Mouse (Mus musculus): ENCODE measurements around the gene Sertad1. TPM values are rescaled to one million over a fixed set of nuclear protein-coding genes. Genes with fewer than 3 reads are reported as not detected.

Sertad1 gene
- polyA plus RNA-seq, 1 experiment from 2014 or later, result 34.8 TPM

DNA sequence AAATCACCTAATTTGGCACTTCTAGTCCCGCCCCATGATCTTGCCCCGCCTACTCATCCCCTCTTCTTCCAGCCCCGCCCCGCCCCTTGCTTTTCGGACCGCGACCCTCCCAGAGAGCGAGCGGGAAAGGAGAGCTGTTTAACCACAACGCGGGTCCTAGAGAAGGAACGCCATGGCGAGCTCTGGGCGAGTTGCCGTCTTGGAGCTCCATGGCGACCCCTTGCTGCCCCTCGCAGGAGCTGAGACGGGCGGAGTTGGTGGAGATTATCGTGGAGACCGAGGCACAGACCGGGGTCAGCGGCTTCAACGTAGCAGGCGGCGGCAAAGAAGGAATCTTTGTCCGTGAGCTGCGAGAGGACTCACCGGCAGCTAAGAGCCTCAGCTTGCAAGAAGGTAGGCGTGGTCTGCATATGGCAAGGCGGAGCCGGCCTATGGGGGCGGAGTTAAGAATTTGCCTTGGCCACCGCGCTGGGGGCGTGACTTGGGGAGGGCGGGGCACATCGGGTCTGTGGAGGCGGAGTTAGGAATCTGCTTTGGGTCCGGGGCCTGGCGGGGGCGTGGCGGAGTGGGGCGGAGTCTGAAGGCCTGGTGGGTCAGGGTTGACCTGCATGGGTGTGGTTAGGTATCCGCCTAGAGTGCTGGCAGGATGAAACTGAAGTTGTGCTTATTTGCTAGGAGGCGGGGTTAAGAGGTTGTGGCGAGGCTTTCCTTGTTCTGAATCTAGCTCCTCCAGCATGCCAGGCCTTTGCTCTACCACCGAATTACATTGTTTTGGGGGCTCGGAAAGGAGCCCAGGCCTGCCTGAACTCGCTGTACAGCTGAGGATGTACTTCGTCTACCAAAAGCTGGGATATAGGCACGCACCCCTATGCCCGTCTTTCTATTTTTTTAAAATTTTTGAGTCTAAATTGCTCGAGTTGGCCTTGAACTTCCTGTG is 21.3 kb downstream of the Sertad1 start:
- H3K27ac ChIP-seq (replicated peaks in 1 of 2; ENCODE audit: control insufficient read depth in 1 of 2, insufficient read depth in 1 of 2, low read depth in 2 of 2, low read length in 2 of 2), result peak overlapping the region; percentile 99
- peak; percentile 91 for ATAC-seq (ENCODE audit: insufficient number of reproducible peaks, insufficient read depth, low FRiP score, low read depth)
- WGBS, result under 1% methylated on average over 54 of the region's 54 CpGs
- no peaks in the 10 kb centered on the region for H3K27me3 ChIP-seq (ENCODE audit: control insufficient read depth, insufficient read depth, low read length)
- peak overlapping the region; percentile 85 for H3K9ac ChIP-seq (ENCODE audit: low read length)
- no peaks in the 10 kb centered on the region for H3K9me3 ChIP-seq (ENCODE audit: control insufficient read depth, low read length)
- peak overlapping the region; percentile 69 to 78 for H3K4me3 ChIP-seq (ENCODE audit: control insufficient read depth in 1 of 2, insufficient read depth in 1 of 2, low read depth in 1 of 2, low read length in 2 of 2)
- H3K36me3 ChIP-seq (ENCODE audit: control insufficient read depth, insufficient read depth, low read length), result no peaks in the 10 kb centered on the region
- peak overlapping the region; percentile 75 for H3K4me2 ChIP-seq (ENCODE audit: low read length)
- H3K4me1 ChIP-seq (ENCODE audit: control insufficient read depth in 2 of 2, insufficient read depth in 2 of 2, low read length in 2 of 2), result peaks cover 10 to 20% of the 10 kb centered on the region in 2 experiments

DNA sequence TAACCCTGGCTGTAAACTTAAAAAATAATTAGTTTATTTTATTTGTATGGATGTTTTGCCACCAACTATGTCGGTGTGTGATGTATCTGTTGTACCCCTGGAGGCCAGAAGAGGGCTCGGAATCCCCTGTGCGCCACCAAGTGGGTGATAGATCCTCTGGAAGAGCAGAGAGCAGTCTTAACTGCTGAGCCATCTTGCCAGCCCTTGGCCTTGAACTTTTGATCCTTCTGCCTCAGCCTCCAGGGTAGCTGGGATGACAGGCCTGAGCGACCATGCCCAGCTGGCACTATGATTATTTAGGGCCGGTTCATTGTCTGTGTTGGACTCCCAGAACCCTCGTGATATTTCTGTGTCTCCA is 21.9 kb downstream of the Sertad1 start:
- Histone ChIP-seq H3K4me3 (ENCODE audit: control insufficient read depth in 1 of 2, insufficient read depth in 1 of 2, low read depth in 1 of 2, low read length in 2 of 2) (peak overlapping the region; percentile 69 to 78; a peak in 3 of 4 replicates), H3K4me2 (ENCODE audit: low read length) (peak overlapping the region; percentile 75), H3K36me3 (ENCODE audit: control insufficient read depth, insufficient read depth, low read length) (no peaks in the 10 kb centered on the region), H3K27me3 (ENCODE audit: control insufficient read depth, insufficient read depth, low read length) (no peaks in the 10 kb centered on the region), H3K27ac (replicated peaks in 1 of 2; ENCODE audit: control insufficient read depth in 1 of 2, insufficient read depth in 1 of 2, low read depth in 2 of 2, low read length in 2 of 2) (peak overlapping the region; percentile 28 to 99; a peak in 3 of 4 replicates), H3K9ac (ENCODE audit: low read length) (peak overlapping the region; percentile 85), H3K4me1 (ENCODE audit: control insufficient read depth in 2 of 2, insufficient read depth in 2 of 2, low read length in 2 of 2) (peaks cover 10 to 20% of the 10 kb centered on the region in 2 experiments), H3K9me3 (ENCODE audit: control insufficient read depth, low read length) (no peaks in the 10 kb centered on the region)
- WGBS, result 18% methylated on average over 6 of the region's 6 CpGs
- ATAC-seq (ENCODE audit: insufficient number of reproducible peaks, insufficient read depth, low FRiP score, low read depth), result no peak

DNA sequence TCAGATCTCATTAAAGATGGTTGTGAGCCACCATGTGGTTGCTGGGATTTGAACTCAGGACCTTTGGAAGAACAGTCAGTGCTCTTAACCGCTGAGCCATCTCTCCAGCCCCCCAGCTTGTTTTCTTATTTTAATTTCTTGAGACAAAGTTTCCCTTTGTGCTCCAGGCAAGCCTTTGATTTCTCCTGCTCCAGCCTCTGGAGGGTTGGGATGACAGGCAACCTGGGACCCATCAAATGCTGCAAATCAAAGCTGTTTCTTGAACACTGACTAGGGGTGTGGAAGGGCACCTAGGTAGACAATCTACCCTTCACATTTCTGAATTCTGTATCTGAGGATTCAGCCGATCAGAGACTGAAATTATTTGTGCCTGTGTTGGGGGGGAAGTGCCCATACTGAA is 24.1 kb downstream of the Sertad1 start:
- H3K27me3 ChIP-seq (ENCODE audit: control insufficient read depth, insufficient read depth, low read length), result no peaks in the 10 kb centered on the region
- no peak overlapping the region for H3K27ac ChIP-seq (replicated peaks in 1 of 2; ENCODE audit: control insufficient read depth in 1 of 2, insufficient read depth in 1 of 2, low read depth in 2 of 2, low read length in 2 of 2)
- no peak overlapping the region for H3K4me3 ChIP-seq (ENCODE audit: control insufficient read depth in 1 of 2, insufficient read depth in 1 of 2, low read depth in 1 of 2, low read length in 2 of 2)
- no peak for ATAC-seq (ENCODE audit: insufficient number of reproducible peaks, insufficient read depth, low FRiP score, low read depth)
- no peak overlapping the region for H3K4me2 ChIP-seq (ENCODE audit: low read length)
- no peaks in the 10 kb centered on the region for H3K36me3 ChIP-seq (ENCODE audit: control insufficient read depth, insufficient read depth, low read length)
- 83% methylated on average over 2 of the region's 2 CpGs for WGBS
- H3K4me1 ChIP-seq (ENCODE audit: control insufficient read depth in 2 of 2, insufficient read depth in 2 of 2, low read length in 2 of 2), result peaks cover 10 to 20% of the 10 kb centered on the region in 2 experiments
- H3K9ac ChIP-seq (ENCODE audit: low read length), result no peak overlapping the region
- H3K9me3 ChIP-seq (ENCODE audit: control insufficient read depth, low read length), result no peaks in the 10 kb centered on the region

DNA sequence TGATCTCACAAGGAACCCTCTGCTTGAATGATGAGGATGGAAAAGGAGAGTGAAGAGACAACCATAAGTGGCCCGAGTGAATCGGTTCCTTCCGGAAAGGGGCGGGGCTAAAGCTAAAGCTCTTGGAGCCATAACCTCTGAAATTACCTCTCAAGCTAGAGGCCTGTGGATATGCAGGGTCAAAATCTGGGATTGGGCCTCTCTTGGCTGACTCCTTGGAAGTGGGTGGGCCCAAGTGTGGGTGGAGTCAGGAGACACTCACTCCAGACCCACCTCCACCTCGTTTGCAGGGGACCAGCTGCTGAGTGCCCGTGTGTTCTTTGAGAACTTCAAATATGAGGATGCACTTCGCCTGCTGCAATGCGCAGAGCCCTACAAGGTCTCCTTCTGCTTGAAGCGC is 28.3 kb downstream of the Sertad1 start:
- Histone ChIP-seq H3K4me3 (ENCODE audit: control insufficient read depth in 1 of 2, insufficient read depth in 1 of 2, low read depth in 1 of 2, low read length in 2 of 2) (no peak overlapping the region), H3K27me3 (ENCODE audit: control insufficient read depth, insufficient read depth, low read length) (no peaks in the 10 kb centered on the region), H3K36me3 (ENCODE audit: control insufficient read depth, insufficient read depth, low read length) (peaks cover 5% of the 10 kb centered on the region; the same call in 1 of the 2 replicates), H3K9ac (ENCODE audit: low read length) (no peak overlapping the region), H3K4me1 (ENCODE audit: control insufficient read depth in 2 of 2, insufficient read depth in 2 of 2, low read length in 2 of 2) (no peaks in the 10 kb centered on the region), H3K4me2 (ENCODE audit: low read length) (no peak overlapping the region), H3K27ac (replicated peaks in 1 of 2; ENCODE audit: control insufficient read depth in 1 of 2, insufficient read depth in 1 of 2, low read depth in 2 of 2, low read length in 2 of 2) (no peak overlapping the region), H3K9me3 (ENCODE audit: control insufficient read depth, low read length) (0 out of 2 replicates have a peak, but pooled peaks cover 4% of the 10 kb centered on the region)
- WGBS, result 67% methylated on average over 9 of the region's 9 CpGs
- ATAC-seq (ENCODE audit: insufficient number of reproducible peaks, insufficient read depth, low FRiP score, low read depth), result no peak

DNA sequence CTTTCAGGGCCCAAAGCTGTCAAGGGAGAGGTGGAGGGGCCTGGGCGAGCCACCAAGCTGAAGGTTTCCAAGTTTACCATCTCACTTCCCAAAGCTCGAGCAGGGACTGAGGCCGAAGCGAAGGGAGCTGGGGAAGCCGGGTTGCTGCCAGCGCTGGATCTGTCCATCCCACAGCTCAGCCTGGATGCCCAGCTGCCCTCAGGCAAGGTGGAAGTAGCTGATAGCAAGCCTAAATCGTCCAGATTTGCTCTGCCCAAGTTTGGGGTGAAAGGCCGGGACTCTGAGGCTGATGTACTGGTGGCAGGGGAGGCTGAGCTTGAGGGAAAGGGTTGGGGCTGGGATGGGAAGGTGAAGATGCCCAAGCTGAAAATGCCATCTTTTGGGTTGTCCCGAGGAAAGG is 31.6 kb downstream of the Sertad1 start:
- 87% methylated on average over 9 of the region's 9 CpGs for WGBS

DNA sequence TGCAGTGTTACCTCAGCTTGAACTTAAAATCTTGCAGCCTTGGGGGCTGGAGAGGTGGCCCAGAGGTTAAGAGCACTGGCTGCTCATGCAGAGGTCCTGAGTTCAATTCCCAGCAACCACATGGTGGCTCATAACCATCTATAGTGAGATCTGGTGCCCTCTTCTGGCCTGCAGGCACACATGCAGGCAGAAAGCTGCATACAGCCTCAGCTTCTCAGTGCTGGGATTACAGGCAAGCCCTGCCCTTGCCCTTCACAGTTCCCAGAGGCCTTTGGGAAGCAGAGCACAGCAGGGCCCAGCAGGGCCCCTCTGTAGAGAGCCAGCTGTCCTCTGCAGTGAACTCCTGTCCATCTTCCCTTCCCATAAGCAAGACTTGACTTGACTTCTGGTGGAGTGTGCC is 33.4 kb downstream of the Sertad1 start:
- Histone ChIP-seq H3K4me2 (ENCODE audit: low read length) (no peak overlapping the region), H3K27ac (replicated peaks in 1 of 2; ENCODE audit: control insufficient read depth in 1 of 2, insufficient read depth in 1 of 2, low read depth in 2 of 2, low read length in 2 of 2) (no peak overlapping the region), H3K9ac (ENCODE audit: low read length) (no peak overlapping the region), H3K9me3 (ENCODE audit: control insufficient read depth, low read length) (0 out of 2 replicates have a peak, but pooled peaks cover 4% of the 10 kb centered on the region), H3K4me1 (ENCODE audit: control insufficient read depth in 2 of 2, insufficient read depth in 2 of 2, low read length in 2 of 2) (no peaks in the 10 kb centered on the region), H3K4me3 (ENCODE audit: control insufficient read depth in 1 of 2, insufficient read depth in 1 of 2, low read depth in 1 of 2, low read length in 2 of 2) (no peak overlapping the region), H3K36me3 (ENCODE audit: control insufficient read depth, insufficient read depth, low read length) (peaks cover 5% of the 10 kb centered on the region; the same call in 1 of the 2 replicates), H3K27me3 (ENCODE audit: control insufficient read depth, insufficient read depth, low read length) (no peaks in the 10 kb centered on the region)
- ATAC-seq (ENCODE audit: insufficient number of reproducible peaks, insufficient read depth, low FRiP score, low read depth), result no peak

More for the DNA sequence above, 31.6 kb downstream of the Sertad1 start:
- Histone ChIP-seq H3K36me3 (ENCODE audit: control insufficient read depth, insufficient read depth, low read length) (peaks cover 5% of the 10 kb centered on the region; the same call in 1 of the 2 replicates), H3K4me1 (ENCODE audit: control insufficient read depth in 2 of 2, insufficient read depth in 2 of 2, low read length in 2 of 2) (no peaks in the 10 kb centered on the region), H3K27ac (replicated peaks in 1 of 2; ENCODE audit: control insufficient read depth in 1 of 2, insufficient read depth in 1 of 2, low read depth in 2 of 2, low read length in 2 of 2) (no peak overlapping the region), H3K9me3 (ENCODE audit: control insufficient read depth, low read length) (0 out of 2 replicates have a peak, but pooled peaks cover 4% of the 10 kb centered on the region), H3K4me3 (ENCODE audit: control insufficient read depth in 1 of 2, insufficient read depth in 1 of 2, low read depth in 1 of 2, low read length in 2 of 2) (no peak overlapping the region), H3K4me2 (ENCODE audit: low read length) (no peak overlapping the region), H3K27me3 (ENCODE audit: control insufficient read depth, insufficient read depth, low read length) (no peaks in the 10 kb centered on the region), H3K9ac (ENCODE audit: low read length) (no peak overlapping the region)
- ATAC-seq (ENCODE audit: insufficient number of reproducible peaks, insufficient read depth, low FRiP score, low read depth), result no peak

DNA sequence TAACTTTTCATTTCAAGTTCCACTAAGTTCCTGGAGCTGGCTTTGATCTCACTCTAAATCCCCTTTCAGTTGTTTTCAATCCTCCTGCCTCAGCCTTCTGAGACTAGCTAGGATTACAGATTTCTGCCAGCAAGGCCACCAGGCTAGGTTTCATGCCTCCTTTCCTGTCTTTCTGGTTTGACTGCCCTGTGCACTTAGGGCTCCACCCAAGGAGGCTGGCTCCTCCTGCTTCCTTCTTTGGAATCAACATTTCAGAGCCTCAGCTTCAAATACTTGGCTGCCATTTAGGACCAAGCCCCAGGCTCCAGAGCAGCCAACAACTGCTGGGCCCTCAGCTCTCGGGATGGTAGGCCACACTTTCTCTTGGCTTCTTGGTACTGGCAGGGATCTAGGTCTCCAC is 33.9 kb downstream of the Sertad1 start:
- no peak overlapping the region for H3K4me3 ChIP-seq (ENCODE audit: control insufficient read depth in 1 of 2, insufficient read depth in 1 of 2, low read depth in 1 of 2, low read length in 2 of 2)
- no peak overlapping the region for H3K27ac ChIP-seq (replicated peaks in 1 of 2; ENCODE audit: control insufficient read depth in 1 of 2, insufficient read depth in 1 of 2, low read depth in 2 of 2, low read length in 2 of 2)
- 0 out of 2 replicates have a peak, but pooled peaks cover 4% of the 10 kb centered on the region for H3K9me3 ChIP-seq (ENCODE audit: control insufficient read depth, low read length)
- ATAC-seq (ENCODE audit: insufficient number of reproducible peaks, insufficient read depth, low FRiP score, low read depth), result no peak
- no peak overlapping the region for H3K9ac ChIP-seq (ENCODE audit: low read length)
- 85% methylated on average over 1 of the region's 1 CpGs for WGBS
- H3K36me3 ChIP-seq (ENCODE audit: control insufficient read depth, insufficient read depth, low read length), result peaks cover 5% of the 10 kb centered on the region; the same call in 1 of the 2 replicates
- H3K27me3 ChIP-seq (ENCODE audit: control insufficient read depth, insufficient read depth, low read length), result no peaks in the 10 kb centered on the region
- H3K4me1 ChIP-seq (ENCODE audit: control insufficient read depth in 2 of 2, insufficient read depth in 2 of 2, low read length in 2 of 2), result no peaks in the 10 kb centered on the region
- H3K4me2 ChIP-seq (ENCODE audit: low read length), result no peak overlapping the region
